Mouse (Mus musculus) G1E (cell line): ENCODE data around the gene Prelp. TPM values are rescaled to one million over a fixed set of nuclear protein-coding genes. Genes with fewer than 3 reads are reported as not detected.

ENCODE experiments used
- ATAC-seq: 2 replicates; pipeline ENCODE4 v1.8.0; 2016; ENCODE audit warnings: mild to moderate bottlenecking; ENCODE audit not compliant: insufficient number of reproducible peaks, poor library complexity, low FRiP score, severe bottlenecking; ENCODE audit errors: extremely low read depth
- DNase-seq: peaks from one replicate; pipeline ENCODE4 v3.0.0; 2012; ENCODE audit warnings: low spot score
- H3K27me3 ChIP-seq: 2 replicates; pipeline ENCODE4 v1.6.1; 2012; ENCODE audit warnings: mild to moderate bottlenecking, low read length, inconsistent platforms; ENCODE audit not compliant: insufficient read depth
- H3K36me3 ChIP-seq: replicated peaks from 2 replicates; pipeline ENCODE3; 2012; ENCODE audit warnings: mild to moderate bottlenecking, inconsistent platforms
- H3K4me1 ChIP-seq: 2 replicates; pipeline ENCODE4 v1.6.1; 2012; ENCODE audit warnings: low read depth, low read length, inconsistent platforms, mixed read lengths; ENCODE audit not compliant: insufficient read depth
- H3K4me3 ChIP-seq: 2 replicates; pipeline ENCODE4 v1.5.1; 2012; ENCODE audit warnings: low read depth, mild to moderate bottlenecking, inconsistent platforms, low read length, moderate library complexity, mixed read lengths
- H3K9me3 ChIP-seq: replicated peaks from 2 replicates; pipeline ENCODE4 v1.6.1; 2012; ENCODE audit warnings: inconsistent platforms
- CTCF ChIP-seq: IDR thresholded peaks from 2 replicates; pipeline ENCODE4 v1.5.1; 2012; ENCODE audit warnings: low read depth, low read length, inconsistent platforms, mixed read lengths
- GATA1 ChIP-seq: IDR thresholded peaks from 2 replicates; pipeline ENCODE4 v1.6.1; 2012; ENCODE audit warnings: borderline replicate concordance, low read length, inconsistent platforms, mixed read lengths
- GATA2 ChIP-seq: IDR thresholded peaks from 2 replicates; pipeline ENCODE4 v1.6.1; 2012; ENCODE audit warnings: low read depth, low read length, inconsistent platforms, borderline replicate concordance
- POLR2AphosphoS5 ChIP-seq: IDR thresholded peaks from 2 replicates; pipeline ENCODE4 v1.6.1; 2012; ENCODE audit warnings: low read depth, low read length, inconsistent platforms; ENCODE audit not compliant: insufficient replicate concordance
- TAL1 ChIP-seq: conservative IDR thresholded peaks from 2 replicates; pipeline ENCODE4 v1.6.1; 2012; ENCODE audit warnings: low read depth, low read length, inconsistent platforms, mixed read lengths
- polyA plus RNA-seq: library from polyadenylated mRNA; stranded (reverse); fragments of >175 nt; gene quantifications from 2 replicates; pipeline ENCODE4 v1.2.3, GENCODE M21; 2012
- total RNA-seq, 2 experiments: library from RNA; stranded (forward) in 1 of 2; stranded (reverse) in 1 of 2; fragments of 200-1000 nt in 1 of 2; fragments of >200 nt in 1 of 2; fragmentation: Nextera tagmentation in 1 of 2; gene quantifications; 2 replicates each; pipeline ENCODE4 v1.2.3; 2014 to 2017

Prelp gene
- total RNA-seq (2014; fragmentation: Nextera tagmentation) = not detected in 2 replicates
- total RNA-seq (2017) = 0.06 and 0.11 TPM in 2 replicates
- polyA plus RNA-seq = 0.04 and 0.10 TPM in 2 replicates

DNA sequence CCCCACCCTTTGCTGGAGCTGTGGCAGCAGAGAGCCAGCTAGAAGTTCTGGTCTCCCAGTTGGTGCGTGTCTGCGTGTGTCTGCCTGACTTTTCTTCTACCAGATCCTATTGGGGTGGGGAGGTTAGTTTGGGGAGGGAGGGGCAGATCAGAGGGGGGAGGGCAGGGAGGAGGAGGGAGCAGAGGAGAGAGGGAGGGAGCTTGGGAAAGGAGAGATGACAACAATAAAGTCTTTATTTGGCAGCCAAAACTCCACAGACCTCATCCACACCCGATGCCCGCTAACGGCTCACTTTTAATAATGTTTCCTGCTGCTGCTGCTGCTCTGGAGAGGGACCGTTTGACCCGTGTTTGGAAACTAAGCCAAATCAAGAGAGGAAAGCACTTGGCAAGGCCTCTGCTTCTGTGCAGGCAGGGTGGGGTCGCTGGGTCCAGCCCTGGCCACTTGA lies at the start of gene Prelp:
Prelp (minus strand) TSS at position 111 of the 448 bp plus-strand sequence.
- Histone ChIP-seq H3K36me3 (no peaks in the 10 kb centered on the region), H3K9me3 (peaks cover 9% of the 10 kb centered on the region), H3K4me1 (peaks cover 44% of the 10 kb centered on the region), H3K27me3 (peaks cover 54% of the 10 kb centered on the region), H3K4me3 (no peak within 1 kb of the TSS)
- DNase-seq (no peak), ATAC-seq (no peak)
- TF ChIP-seq GATA1 = no peak
- TF ChIP-seq TAL1 = no peak
- no peak for TF ChIP-seq GATA2
- TF ChIP-seq CTCF = no peak
- TF ChIP-seq POLR2AphosphoS5 = no peak

DNA sequence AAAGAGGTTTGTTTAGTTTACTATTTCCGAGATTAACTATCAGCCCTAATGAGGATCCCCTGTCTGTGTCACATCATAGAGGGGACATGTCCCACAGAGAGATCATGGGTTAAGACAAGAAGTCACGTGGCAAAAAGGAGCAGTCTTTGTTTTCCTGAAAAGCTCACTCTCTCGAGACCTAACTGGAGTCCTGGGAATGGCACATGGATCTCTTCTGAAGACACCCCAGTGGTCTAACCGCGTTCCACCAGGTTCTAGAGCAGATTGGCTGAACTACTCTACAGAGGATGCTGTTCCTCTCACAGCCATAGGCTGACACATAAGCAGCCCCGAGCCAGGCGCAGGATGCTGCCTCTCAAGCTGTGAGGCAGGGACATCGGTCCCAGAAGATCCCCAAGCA lies 48.2 kb upstream of the Prelp start:
- Histone ChIP-seq H3K27me3 (peaks cover 49% of the 10 kb centered on the region), H3K4me3 (no peak overlapping the region), H3K9me3 (no peaks in the 10 kb centered on the region), H3K36me3 (no peaks in the 10 kb centered on the region), H3K4me1 (peaks cover 52% of the 10 kb centered on the region)
- ATAC-seq (no peak), DNase-seq (no peak)
- TF ChIP-seq CTCF (no peak), POLR2AphosphoS5 (no peak), GATA2 (no peak), GATA1 (no peak), TAL1 (no peak)

DNA sequence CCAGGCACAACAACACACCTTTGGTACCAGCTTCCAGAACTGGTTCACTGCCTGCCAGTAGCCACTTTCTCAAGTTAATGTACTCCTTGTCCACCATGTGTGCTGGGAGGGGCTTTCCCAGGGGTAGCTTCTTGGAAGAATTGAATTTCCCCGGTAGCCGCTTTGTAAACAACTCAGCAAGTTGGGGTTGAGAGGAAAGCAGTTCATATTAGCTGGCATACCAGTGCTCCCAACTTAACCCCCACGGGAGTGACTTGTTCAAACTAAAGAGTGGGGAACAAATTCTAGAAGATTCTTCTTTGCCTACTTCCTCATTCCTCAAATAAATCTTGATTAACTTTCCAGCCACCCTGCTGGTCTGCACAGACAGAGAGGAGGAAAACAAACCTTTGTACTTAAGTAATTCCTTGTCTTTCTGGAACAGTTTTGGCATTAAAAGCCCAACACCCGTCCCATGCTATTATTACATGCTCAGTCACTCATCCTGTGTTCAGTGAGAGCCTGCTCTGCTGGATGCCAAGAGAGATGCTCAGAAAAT lies 47.6 kb upstream of the Prelp start:
- no peak for TF ChIP-seq GATA1
- TF ChIP-seq TAL1 = no peak
- TF ChIP-seq CTCF = no peak
- no peak for TF ChIP-seq GATA2
- no peak for TF ChIP-seq POLR2AphosphoS5
- Histone ChIP-seq H3K27me3 (peaks cover 44% of the 10 kb centered on the region), H3K4me1 (peaks cover 55% of the 10 kb centered on the region), H3K36me3 (no peaks in the 10 kb centered on the region), H3K4me3 (no peak overlapping the region), H3K9me3 (no peaks in the 10 kb centered on the region)
- DNase-seq = no peak
- ATAC-seq = no peak

DNA sequence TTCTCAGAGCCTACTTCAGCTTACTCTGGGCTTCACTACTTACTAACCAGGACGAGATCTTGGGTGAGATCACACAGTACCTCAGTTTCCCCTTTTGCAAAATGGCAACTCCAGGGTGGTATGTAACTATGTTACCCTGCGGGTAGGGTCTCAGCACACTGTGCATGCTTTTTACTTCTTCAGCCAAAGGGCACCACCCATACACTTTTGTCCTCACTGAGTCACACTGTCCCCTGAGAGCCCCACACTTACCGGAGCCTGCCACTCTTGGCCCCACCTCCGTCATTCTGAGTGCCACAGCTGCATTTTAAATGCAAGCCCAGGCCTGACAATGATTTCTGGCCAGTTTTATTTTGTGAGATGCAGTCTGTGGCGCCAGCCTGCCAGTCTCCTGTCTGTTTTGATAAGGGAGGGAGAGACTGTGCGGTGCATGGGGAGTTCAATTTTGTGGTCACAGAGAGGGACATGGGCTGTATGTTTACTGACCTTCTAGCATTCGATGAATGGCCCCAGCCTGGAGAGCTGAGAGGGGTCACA lies 46.3 kb upstream of the Prelp start:
- Histone ChIP-seq H3K27me3 (peaks cover 32% of the 10 kb centered on the region), H3K4me3 (no peak overlapping the region; the same call in 1 of the 2 replicates), H3K9me3 (no peaks in the 10 kb centered on the region), H3K4me1 (peaks cover 58% of the 10 kb centered on the region), H3K36me3 (no peaks in the 10 kb centered on the region)
- TF ChIP-seq POLR2AphosphoS5 (no peak), TAL1 (no peak), CTCF (no peak), GATA1 (no peak), GATA2 (no peak)
- no peak for DNase-seq
- no peak for ATAC-seq

DNA sequence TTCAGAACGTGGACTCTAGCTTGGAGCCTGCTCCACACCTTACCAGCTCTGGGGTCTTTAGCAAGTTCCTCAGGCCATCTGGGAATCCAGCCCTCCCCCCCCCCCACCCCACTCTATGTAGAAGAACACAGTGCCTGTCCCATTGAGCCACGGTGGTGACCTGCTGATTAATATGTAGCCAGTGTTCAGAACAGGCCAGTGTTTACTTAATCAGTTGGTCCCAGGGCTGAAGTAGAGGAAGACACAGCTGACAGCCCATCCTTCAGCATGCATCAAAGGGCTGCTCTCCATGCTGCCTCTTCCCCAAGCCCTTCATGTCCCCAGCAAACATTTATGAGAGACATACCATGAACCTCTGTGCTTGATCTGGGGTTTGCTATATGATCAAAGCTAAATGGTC lies 44.8 kb upstream of the Prelp start:
- H3K36me3 ChIP-seq = no peaks in the 10 kb centered on the region
- ATAC-seq (no peak), DNase-seq (no peak)
- H3K4me1 ChIP-seq = peaks cover 67% of the 10 kb centered on the region
- H3K9me3 ChIP-seq = no peaks in the 10 kb centered on the region
- no peak for TF ChIP-seq TAL1
- no peak for TF ChIP-seq CTCF
- TF ChIP-seq POLR2AphosphoS5 = no peak
- no peak for TF ChIP-seq GATA2
- no peak for TF ChIP-seq GATA1
- H3K4me3 ChIP-seq = no peak overlapping the region
- H3K27me3 ChIP-seq = peaks cover 17% of the 10 kb centered on the region

DNA sequence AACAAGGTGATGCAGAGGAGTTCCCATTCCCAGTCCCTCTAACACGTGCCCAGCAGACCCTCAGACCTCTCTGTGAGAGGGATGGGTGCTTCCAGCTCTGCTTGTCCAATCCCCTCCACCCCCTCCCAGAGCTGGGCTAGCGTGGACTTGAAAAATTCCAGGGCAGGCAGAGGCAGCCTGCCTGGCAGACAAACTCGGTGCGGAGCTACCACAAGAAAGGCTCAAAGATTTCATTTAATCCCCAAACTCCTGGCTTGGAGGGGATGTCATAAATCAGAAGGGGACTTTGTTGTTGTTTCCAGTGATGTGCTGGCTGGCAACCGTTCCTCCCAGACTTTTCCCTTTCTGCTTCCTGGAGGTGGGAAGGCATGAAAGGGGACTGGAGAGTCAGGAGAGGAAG lies 44.1 kb upstream of the Prelp start:
- TF ChIP-seq POLR2AphosphoS5 = no peak
- no peak for TF ChIP-seq GATA2
- TF ChIP-seq GATA1 = no peak
- TF ChIP-seq CTCF = no peak
- no peak for TF ChIP-seq TAL1
- DNase-seq (no peak), ATAC-seq (no peak)
- H3K4me1 ChIP-seq = peaks cover 73% of the 10 kb centered on the region
- H3K36me3 ChIP-seq = no peaks in the 10 kb centered on the region
- peak overlapping the region; percentile 3; the same call in 1 of the 2 replicates for H3K4me3 ChIP-seq
- H3K9me3 ChIP-seq = no peaks in the 10 kb centered on the region
- peaks cover 9% of the 10 kb centered on the region for H3K27me3 ChIP-seq
